Mouse (Mus musculus) kidney, adult 2 months (tissue): Measurements from ENCODE around the gene Sdk1.

Source experiments
- CTCF ChIP-seq: fragments of 200-500 bp; conservative IDR thresholded peaks from 2 replicates; pipeline ENCODE4 v1.5.1; 2011; ENCODE audit warnings: low read depth, mild to moderate bottlenecking, control low read depth, low read length, moderate library complexity, mixed read lengths; ENCODE audit not compliant: insufficient read depth, insufficient read length
- POLR2A ChIP-seq: fragments of 200-500 bp; IDR thresholded peaks from one replicate; pipeline ENCODE4 v1.6.1; 2011; ENCODE audit warnings: low read depth, low read length, control low read depth

DNA sequence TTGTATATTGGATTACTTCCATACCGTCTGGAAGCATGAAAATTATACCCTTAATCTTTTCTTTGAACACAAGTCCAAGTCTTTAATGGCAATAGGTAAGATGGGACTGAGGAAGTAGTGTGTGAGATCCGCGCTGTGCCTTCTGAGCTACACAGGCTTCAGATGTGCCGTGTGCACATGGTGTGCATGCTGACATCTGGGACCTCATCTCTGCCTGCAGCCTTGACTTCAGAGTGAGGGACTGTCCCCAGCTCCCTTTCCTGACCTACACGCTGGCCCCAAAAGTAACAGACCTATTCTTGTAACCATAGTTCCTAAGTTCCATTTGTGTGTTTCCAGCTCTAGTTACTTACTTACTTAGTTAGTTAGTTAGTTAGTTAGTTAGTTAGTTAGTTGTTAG, 390.4 kb downstream of the Sdk1 start:
- no peak for TF ChIP-seq CTCF
- TF ChIP-seq POLR2A = no peak
